Mouse (Mus musculus): ENCODE data around the gene Rcan2. TPM values are rescaled to one million over a fixed set of nuclear protein-coding genes. Genes with fewer than 3 reads are reported as not detected.

Rcan2 gene
- polyA plus RNA-seq, 1 experiment: 0.67 TPM

- Histone ChIP-seq H3K4me3 (ENCODE audit: low read depth, low read length) (no peak overlapping the region), H3K36me3 (ENCODE audit: control insufficient read depth, insufficient read depth, low read length) (no peaks in the 10 kb centered on the region), H3K4me1 (ENCODE audit: control insufficient read depth, insufficient read depth, insufficient read length, low read length) (no peaks in the 10 kb centered on the region), H3K27me3 (ENCODE audit: control insufficient read depth, insufficient read depth, low read length) (no peaks in the 10 kb centered on the region), H3K27ac (ENCODE audit: insufficient read depth, low read depth, low read length) (no peak overlapping the region)
- 79% methylated on average over 5 of the region's 5 CpGs for WGBS
- TF ChIP-seq CTCF (IDR thresholded peaks at IDR 0.05; ENCODE audit: extremely low read depth, insufficient read length, insufficient replicate concordance, low read depth, low read length): no peak
- TF ChIP-seq POLR2A (IDR thresholded peaks at IDR 0.05; ENCODE audit: low read depth, low read length): no peak
Measured at GRCm38 (mm10) chr17:43855132-43855531, 54.0 kb downstream of the Rcan2 start.

GRCm38 (mm10) chr17:43856081-43856480 is 54.9 kb downstream of the Rcan2 start:
- TF ChIP-seq POLR2A (IDR thresholded peaks at IDR 0.05; ENCODE audit: low read depth, low read length): no peak
- no peak for TF ChIP-seq CTCF (IDR thresholded peaks at IDR 0.05; ENCODE audit: extremely low read depth, insufficient read length, insufficient replicate concordance, low read depth, low read length)
- H3K4me3 ChIP-seq (ENCODE audit: low read depth, low read length): no peak overlapping the region
- H3K4me1 ChIP-seq (ENCODE audit: control insufficient read depth, insufficient read depth, insufficient read length, low read length): no peaks in the 10 kb centered on the region
- no peaks in the 10 kb centered on the region for H3K27me3 ChIP-seq (ENCODE audit: control insufficient read depth, insufficient read depth, low read length)
- H3K27ac ChIP-seq (ENCODE audit: insufficient read depth, low read depth, low read length): no peak overlapping the region
- whole genome bisulfite sequencing: 61% methylated on average over 4 of the region's 4 CpGs
- no peaks in the 10 kb centered on the region for H3K36me3 ChIP-seq (ENCODE audit: control insufficient read depth, insufficient read depth, low read length)

- Histone ChIP-seq H3K36me3 (ENCODE audit: control insufficient read depth, insufficient read depth, low read length) (no peaks in the 10 kb centered on the region), H3K4me1 (ENCODE audit: control insufficient read depth, insufficient read depth, insufficient read length, low read length) (no peaks in the 10 kb centered on the region), H3K27me3 (ENCODE audit: control insufficient read depth, insufficient read depth, low read length) (no peaks in the 10 kb centered on the region; the same call in 1 of the 2 replicates), H3K4me3 (ENCODE audit: low read depth, low read length) (no peak overlapping the region), H3K27ac (ENCODE audit: insufficient read depth, low read depth, low read length) (no peak overlapping the region)
- TF ChIP-seq CTCF (IDR thresholded peaks at IDR 0.05; ENCODE audit: extremely low read depth, insufficient read length, insufficient replicate concordance, low read depth, low read length) (no peak), POLR2A (IDR thresholded peaks at IDR 0.05; ENCODE audit: low read depth, low read length) (no peak)
- 88% methylated on average over 9 of the region's 9 CpGs for WGBS
Measured at GRCm38 (mm10) chr17:43868808-43869207, 67.7 kb downstream of the Rcan2 start.

GRCm38 (mm10) chr17:43869677-43870076 is 68.5 kb downstream of the Rcan2 start:
- Histone ChIP-seq H3K27ac (ENCODE audit: insufficient read depth, low read depth, low read length) (no peak overlapping the region), H3K27me3 (ENCODE audit: control insufficient read depth, insufficient read depth, low read length) (no peaks in the 10 kb centered on the region; the same call in 1 of the 2 replicates), H3K4me1 (ENCODE audit: control insufficient read depth, insufficient read depth, insufficient read length, low read length) (no peaks in the 10 kb centered on the region), H3K4me3 (ENCODE audit: low read depth, low read length) (no peak overlapping the region), H3K36me3 (ENCODE audit: control insufficient read depth, insufficient read depth, low read length) (no peaks in the 10 kb centered on the region)
- 10% methylated on average over 5 of the region's 5 CpGs for WGBS
- TF ChIP-seq POLR2A (IDR thresholded peaks at IDR 0.05; ENCODE audit: low read depth, low read length) (no peak), CTCF (IDR thresholded peaks at IDR 0.05; ENCODE audit: extremely low read depth, insufficient read length, insufficient replicate concordance, low read depth, low read length) (peak; percentile 85; the same call in 1 of the 2 replicates)

- Histone ChIP-seq H3K27me3 (ENCODE audit: control insufficient read depth, insufficient read depth, low read length) (no peaks in the 10 kb centered on the region; the same call in 1 of the 2 replicates), H3K4me3 (ENCODE audit: low read depth, low read length) (no peak overlapping the region), H3K27ac (ENCODE audit: insufficient read depth, low read depth, low read length) (no peak overlapping the region), H3K36me3 (ENCODE audit: control insufficient read depth, insufficient read depth, low read length) (no peaks in the 10 kb centered on the region), H3K4me1 (ENCODE audit: control insufficient read depth, insufficient read depth, insufficient read length, low read length) (no peaks in the 10 kb centered on the region)
- WGBS: 83% methylated on average over 5 of the region's 5 CpGs
- no peak for TF ChIP-seq POLR2A (IDR thresholded peaks at IDR 0.05; ENCODE audit: low read depth, low read length)
- TF ChIP-seq CTCF (IDR thresholded peaks at IDR 0.05; ENCODE audit: extremely low read depth, insufficient read length, insufficient replicate concordance, low read depth, low read length): no peak
Measured at GRCm38 (mm10) chr17:43874417-43874816, 73.3 kb downstream of the Rcan2 start.

- Histone ChIP-seq H3K27me3 (ENCODE audit: control insufficient read depth, insufficient read depth, low read length) (no peaks in the 10 kb centered on the region), H3K36me3 (ENCODE audit: control insufficient read depth, insufficient read depth, low read length) (no peaks in the 10 kb centered on the region)
- 45% methylated on average over 2 of the region's 2 CpGs for WGBS
Measured at GRCm38 (mm10) chr17:43877425-43877824, 76.3 kb downstream of the Rcan2 start.

GRCm38 (mm10) chr17:43883016-43883415 is 81.9 kb downstream of the Rcan2 start:
- no peak overlapping the region for H3K4me3 ChIP-seq (ENCODE audit: low read depth, low read length)
- no peaks in the 10 kb centered on the region for H3K4me1 ChIP-seq (ENCODE audit: control insufficient read depth, insufficient read depth, insufficient read length, low read length)
- whole genome bisulfite sequencing: 10% methylated on average over 1 of the region's 1 CpGs
- H3K36me3 ChIP-seq (ENCODE audit: control insufficient read depth, insufficient read depth, low read length): no peaks in the 10 kb centered on the region
- no peaks in the 10 kb centered on the region for H3K27me3 ChIP-seq (ENCODE audit: control insufficient read depth, insufficient read depth, low read length)
- TF ChIP-seq POLR2A (IDR thresholded peaks at IDR 0.05; ENCODE audit: low read depth, low read length): no peak
- TF ChIP-seq CTCF (IDR thresholded peaks at IDR 0.05; ENCODE audit: extremely low read depth, insufficient read length, insufficient replicate concordance, low read depth, low read length): no peak
- no peak overlapping the region for H3K27ac ChIP-seq (ENCODE audit: insufficient read depth, low read depth, low read length)

More at GRCm38 (mm10) chr17:43877425-43877824, 76.3 kb downstream of the Rcan2 start:
- H3K4me3 ChIP-seq (ENCODE audit: low read depth, low read length): no peak overlapping the region
- no peaks in the 10 kb centered on the region for H3K4me1 ChIP-seq (ENCODE audit: control insufficient read depth, insufficient read depth, insufficient read length, low read length)
- no peak overlapping the region for H3K27ac ChIP-seq (ENCODE audit: insufficient read depth, low read depth, low read length)
- TF ChIP-seq CTCF (IDR thresholded peaks at IDR 0.05; ENCODE audit: extremely low read depth, insufficient read length, insufficient replicate concordance, low read depth, low read length): no peak
- TF ChIP-seq POLR2A (IDR thresholded peaks at IDR 0.05; ENCODE audit: low read depth, low read length): no peak
